Mouse (Mus musculus): ENCODE measurements at regions not wholly inside any gene's neighbourhood (a gene's known extent, or its start where the extent isn't known, plus 50 kb on each side); places are given as distances from the start of the nearest gene placed in this dataset.
A peak's percentile ranks its signal among the peaks of the same experiment; 100 is the strongest.

DNA sequence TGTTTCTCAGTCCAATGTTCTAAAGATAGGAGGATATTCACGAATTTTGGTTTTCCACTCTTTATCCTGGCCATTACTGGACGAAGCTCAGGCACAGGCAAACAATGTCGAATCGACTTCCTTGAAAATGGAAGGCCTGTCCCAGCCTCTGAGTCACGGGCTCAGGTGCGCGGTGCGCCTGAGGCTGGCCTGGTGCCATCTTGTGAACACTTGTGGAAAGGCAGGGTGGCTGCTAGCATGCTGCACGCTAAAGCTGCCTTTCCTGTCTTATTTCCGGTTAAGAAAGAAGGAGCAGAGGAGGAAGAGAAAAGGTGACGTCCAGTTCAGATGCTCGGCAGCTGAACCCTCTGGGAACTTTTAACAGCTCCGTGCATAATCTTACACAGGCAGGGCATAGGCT is 107.6 kb upstream of the Slc30a5 start:
- Histone ChIP-seq H3K79me2 (replicated peaks; ENCODE audit: control insufficient read depth, extremely low read depth, insufficient read depth, poor library complexity, severe bottlenecking) (no peaks in the 10 kb centered on the region), H3K4me2 (ENCODE audit: insufficient read depth, low read depth, poor library complexity, severe bottlenecking) (no peak overlapping the region), H3K27ac (ENCODE audit: insufficient read depth, low read depth) (no peak overlapping the region), H3K9me3 (replicated peaks; ENCODE audit: low read length) (no peaks in the 10 kb centered on the region), H3K36me3 (replicated peaks in 1 of 2; ENCODE audit: control insufficient read depth in 1 of 2, insufficient read depth in 1 of 2, low read length in 1 of 2) (no peaks in the 10 kb centered on the region), H3K27me3 (replicated peaks) (no peaks in the 10 kb centered on the region), H3K4me3 (replicated peaks in 1 of 3; ENCODE audit: low read depth in 2 of 3, low read length in 2 of 3, poor library complexity in 1 of 3) (no peak overlapping the region), H3K4me1 (ENCODE audit: control insufficient read depth in 1 of 2, insufficient read depth in 2 of 2) (no peaks in the 10 kb centered on the region; a peak in 1 of 4 replicates), H3K9ac (ENCODE audit: insufficient read depth, low read depth) (no peak overlapping the region)
- TF ChIP-seq CTCF (conservative IDR thresholded peaks at IDR 0.05 in 1 of 2, IDR thresholded peaks at IDR 0.05 in 1 of 2; ENCODE audit: low read depth in 2 of 2, low read length in 2 of 2) (peak in 1 of 2 experiments; percentile 26; a peak in 2 of 4 replicates), JUN (IDR thresholded peaks at IDR 0.05; ENCODE audit: insufficient read depth, low read depth, low read length) (no peak), SMC3 (IDR thresholded peaks at IDR 0.05; ENCODE audit: low read depth, low read length) (peak; percentile 26), USF1 (IDR thresholded peaks at IDR 0.05; ENCODE audit: low read depth, low read length) (no peak)
- in situ Hi-C loops (cut with MboI; ENCODE audit: low pct_ligation_motif_present, low pct_unique_long_range_greater_than_20kb, low sequenced_read_pairs) (no loop called here), dilution Hi-C loops (cut with MboI; ENCODE audit: extremely low pct_ligation_motif_present, extremely low pct_unique_long_range_greater_than_20kb, low sequenced_read_pairs) (no loop called here)
- no peak for DNase-seq (ENCODE audit: extremely low read depth)

DNA sequence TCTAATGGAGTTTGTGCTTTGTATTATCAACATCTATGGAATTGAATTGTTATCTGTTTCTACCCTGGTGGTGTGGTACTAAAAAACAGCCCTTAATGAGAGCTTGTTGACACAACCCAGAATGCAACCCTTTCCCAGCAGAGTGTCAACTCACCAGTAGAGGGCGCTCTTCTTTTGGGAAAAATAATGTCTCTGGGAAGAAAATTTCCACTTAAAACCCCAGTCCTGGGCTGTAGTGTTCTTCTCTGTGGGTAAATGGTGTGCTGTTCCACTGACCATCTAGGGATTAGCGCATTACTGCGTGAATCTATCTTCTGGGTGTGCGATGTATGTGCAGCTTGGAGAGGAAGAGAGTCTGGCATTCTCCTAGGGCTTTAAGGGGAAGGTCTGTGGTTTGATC is 106.5 kb upstream of the Slc30a5 start:
- dilution Hi-C loops (cut with MboI; ENCODE audit: extremely low pct_ligation_motif_present, extremely low pct_unique_long_range_greater_than_20kb, low sequenced_read_pairs): no loop called here

DNA sequence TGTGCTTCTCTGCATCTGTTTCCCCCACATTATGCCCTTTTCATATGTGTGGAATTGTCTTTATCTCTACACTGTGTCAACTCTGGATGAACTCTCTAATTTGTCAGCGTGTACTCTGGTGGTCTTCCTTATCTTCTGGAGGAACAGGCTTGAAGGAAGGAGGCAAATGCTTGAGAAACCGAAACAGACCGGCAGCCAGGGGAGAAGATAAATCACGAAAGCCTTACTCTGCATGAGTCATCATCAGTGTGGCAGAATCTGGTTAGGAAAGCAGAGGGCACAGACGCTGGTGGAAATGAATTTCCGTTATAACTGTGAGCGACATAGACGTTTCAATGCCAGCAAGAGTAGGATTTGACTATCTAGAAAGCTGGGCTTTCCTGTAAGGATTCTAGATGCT is 100.0 kb upstream of the Slc30a5 start:
- Histone ChIP-seq H3K4me2 (ENCODE audit: insufficient read depth, low read depth, poor library complexity, severe bottlenecking) (no peak overlapping the region), H3K79me2 (replicated peaks; ENCODE audit: control insufficient read depth, extremely low read depth, insufficient read depth, poor library complexity, severe bottlenecking) (no peaks in the 10 kb centered on the region), H3K27me3 (replicated peaks) (no peaks in the 10 kb centered on the region), H3K36me3 (replicated peaks in 1 of 2; ENCODE audit: control insufficient read depth in 1 of 2, insufficient read depth in 1 of 2, low read length in 1 of 2) (no peaks in the 10 kb centered on the region), H3K27ac (ENCODE audit: insufficient read depth, low read depth) (no peak overlapping the region), H3K4me3 (replicated peaks in 1 of 3; ENCODE audit: low read depth in 2 of 3, low read length in 2 of 3, poor library complexity in 1 of 3) (no peak overlapping the region), H3K9ac (ENCODE audit: insufficient read depth, low read depth) (no peak overlapping the region), H3K4me1 (ENCODE audit: control insufficient read depth in 1 of 2, insufficient read depth in 2 of 2) (no peaks in the 10 kb centered on the region), H3K9me3 (replicated peaks; ENCODE audit: low read length) (no peaks in the 10 kb centered on the region)
- in situ Hi-C loops (cut with MboI; ENCODE audit: low pct_ligation_motif_present, low pct_unique_long_range_greater_than_20kb, low sequenced_read_pairs) (no loop called here), dilution Hi-C loops (cut with MboI; ENCODE audit: extremely low pct_ligation_motif_present, extremely low pct_unique_long_range_greater_than_20kb, low sequenced_read_pairs) (no loop called here)
- no peak for TF ChIP-seq E2F4 (IDR thresholded peaks at IDR 0.05; ENCODE audit: insufficient replicate concordance, low read depth, low read length)
- no peak for TF ChIP-seq MAFK (IDR thresholded peaks at IDR 0.05; ENCODE audit: insufficient replicate concordance, low read length)
- no peak for TF ChIP-seq ZMIZ1 (IDR thresholded peaks at IDR 0.05; ENCODE audit: low read depth, low read length)
- TF ChIP-seq MAX (IDR thresholded peaks at IDR 0.05; ENCODE audit: low read length): no peak
- TF ChIP-seq RAD21 (IDR thresholded peaks at IDR 0.05; ENCODE audit: low read depth, low read length): no peak
- TF ChIP-seq TBP (conservative IDR thresholded peaks at IDR 0.05; ENCODE audit: low read depth, low read length): no peak
- no peak for TF ChIP-seq USF2 (conservative IDR thresholded peaks at IDR 0.05; ENCODE audit: low read depth, low read length)
- no peak for TF ChIP-seq CHD2 (IDR thresholded peaks at IDR 0.05; ENCODE audit: low read length)
- TF ChIP-seq BHLHE40 (IDR thresholded peaks at IDR 0.05; ENCODE audit: low read depth, low read length): no peak
- TF ChIP-seq CHD1 (IDR thresholded peaks at IDR 0.05; ENCODE audit: low read depth, low read length): no peak
- TF ChIP-seq POLR2A (IDR thresholded peaks at IDR 0.05; ENCODE audit: low read depth, low read length): no peak
- TF ChIP-seq NRF1 (IDR thresholded peaks at IDR 0.05; ENCODE audit: low read depth, low read length): no peak
- no peak for TF ChIP-seq IRF4 (IDR thresholded peaks at IDR 0.05; ENCODE audit: low read depth, low read length)
- no peak for DNase-seq (ENCODE audit: extremely low read depth)

More for the DNA sequence above, 106.5 kb upstream of the Slc30a5 start:
- TF ChIP-seq BHLHE40 (IDR thresholded peaks at IDR 0.05; ENCODE audit: low read depth, low read length) (no peak), ELF1 (IDR thresholded peaks at IDR 0.05; ENCODE audit: low read depth, low read length) (0 out of 2 replicates have a peak, but pooled peaks have one; percentile 11), JUND (conservative IDR thresholded peaks at IDR 0.05; ENCODE audit: low read depth, low read length) (no peak), MYC (IDR thresholded peaks at IDR 0.05; ENCODE audit: low read depth, low read length) (no peak), EP300 (IDR thresholded peaks at IDR 0.05; ENCODE audit: low read length) (no peak), RAD21 (IDR thresholded peaks at IDR 0.05; ENCODE audit: low read depth, low read length) (peak; percentile 68), MAFK (IDR thresholded peaks at IDR 0.05; ENCODE audit: insufficient replicate concordance, low read length) (no peak), CTCF (conservative IDR thresholded peaks at IDR 0.05 in 1 of 2, IDR thresholded peaks at IDR 0.05 in 1 of 2; ENCODE audit: low read depth in 2 of 2, low read length in 2 of 2) (peak; percentile 73 to 80), MXI1 (IDR thresholded peaks at IDR 0.05; ENCODE audit: low read depth, low read length) (no peak), TCF12 (IDR thresholded peaks at IDR 0.05; ENCODE audit: low read depth, low read length) (no peak), SMC3 (IDR thresholded peaks at IDR 0.05; ENCODE audit: low read depth, low read length) (peak; percentile 58)
- Histone ChIP-seq H3K9me3 (replicated peaks; ENCODE audit: low read length) (no peaks in the 10 kb centered on the region), H3K27ac (ENCODE audit: insufficient read depth, low read depth) (no peak overlapping the region), H3K4me2 (ENCODE audit: insufficient read depth, low read depth, poor library complexity, severe bottlenecking) (no peak overlapping the region), H3K27me3 (replicated peaks) (no peaks in the 10 kb centered on the region), H3K4me3 (replicated peaks in 1 of 3; ENCODE audit: low read depth in 2 of 3, low read length in 2 of 3, poor library complexity in 1 of 3) (no peak overlapping the region), H3K79me2 (replicated peaks; ENCODE audit: control insufficient read depth, extremely low read depth, insufficient read depth, poor library complexity, severe bottlenecking) (no peaks in the 10 kb centered on the region), H3K36me3 (replicated peaks in 1 of 2; ENCODE audit: control insufficient read depth in 1 of 2, insufficient read depth in 1 of 2, low read length in 1 of 2) (no peaks in the 10 kb centered on the region), H3K9ac (ENCODE audit: insufficient read depth, low read depth) (no peak overlapping the region), H3K4me1 (ENCODE audit: control insufficient read depth in 1 of 2, insufficient read depth in 2 of 2) (no peaks in the 10 kb centered on the region; a peak in 1 of 4 replicates)
- in situ Hi-C loops (cut with MboI; ENCODE audit: low pct_ligation_motif_present, low pct_unique_long_range_greater_than_20kb, low sequenced_read_pairs): no loop called here
- peak; percentile 39 for DNase-seq (ENCODE audit: extremely low read depth)

All from CH12.LX (cell line).